Mouse (Mus musculus) olfactory bulb, adult 2 months (tissue): Measurements from ENCODE around the gene Tfdp2. TPM values are rescaled to one million over a fixed set of nuclear protein-coding genes. Genes with fewer than 3 reads are reported as not detected.

Experiments used
- H3K27ac ChIP-seq: fragments of 200-500 bp; 2 replicates; pipeline ENCODE4 v1.5.1; 2012; ENCODE audit warnings: low read depth, low read length; ENCODE audit not compliant: insufficient read depth
- H3K4me1 ChIP-seq: fragments of 200-500 bp; 2 replicates; pipeline ENCODE4 v1.6.1; 2012; ENCODE audit warnings: low read length; ENCODE audit not compliant: control insufficient read depth, insufficient read depth
- H3K4me3 ChIP-seq: fragments of 200-500 bp; 2 replicates; pipeline ENCODE4 v1.5.1; 2012; ENCODE audit warnings: mild to moderate bottlenecking, low read depth, low read length, moderate library complexity; ENCODE audit not compliant: insufficient read depth
- CTCF ChIP-seq: fragments of 200-500 bp; IDR thresholded peaks from 2 replicates; pipeline ENCODE4 v1.5.1; 2012; ENCODE audit warnings: low read depth, mild to moderate bottlenecking, low read length, moderate library complexity; ENCODE audit not compliant: insufficient read depth
- POLR2A ChIP-seq: fragments of 200-500 bp; IDR thresholded peaks from 2 replicates; pipeline ENCODE4 v1.6.1; 2012; ENCODE audit warnings: mild to moderate bottlenecking, low read depth, low read length, moderate library complexity; ENCODE audit not compliant: insufficient read depth
- WGBS: fragments of 180-500 bp; shearing (Covaris S2); methylation state at CpG from one replicate; pipeline ENCODE4 v1.1.7; 2018; 5-methylcytosine and 5-hydroxymethylcytosine counted together
- polyA plus RNA-seq: library from polyadenylated mRNA; stranded (reverse); fragments of >200 nt; gene quantifications from 2 replicates; pipeline ENCODE4 v1.2.4, GENCODE M21; 2012; ENCODE audit warnings: low replicate concordance; ENCODE audit not compliant: missing spikeins, insufficient read depth, insufficient read length

Gene Tfdp2
- polyA plus RNA-seq, 1 experiment = not detected

DNA sequence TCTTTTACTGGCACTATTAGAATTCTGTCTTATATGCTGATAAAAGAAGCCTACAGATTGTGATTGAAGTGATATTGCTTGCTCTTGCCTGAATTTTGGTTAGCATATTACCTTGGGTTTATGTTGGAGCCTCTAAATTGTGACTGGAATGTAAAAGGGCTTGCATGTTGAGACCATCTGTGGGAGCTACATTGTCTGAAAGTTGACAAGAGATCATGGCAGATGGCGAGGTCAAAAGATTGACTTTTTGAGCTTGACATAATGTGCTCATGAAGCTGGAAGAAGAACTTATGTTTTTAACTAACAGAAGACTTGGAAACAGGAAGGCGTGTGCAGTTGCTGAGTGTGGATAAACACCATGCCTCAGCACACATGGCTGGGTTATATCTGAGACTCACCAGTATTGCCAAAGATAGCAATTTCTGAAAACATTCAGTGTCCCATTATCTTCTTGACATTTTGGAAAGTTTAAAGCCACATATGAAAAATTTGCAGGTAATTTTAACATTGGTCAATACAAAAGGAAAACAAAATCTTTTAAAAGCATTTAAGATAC lies 23.1 kb downstream of the Tfdp2 start:
- WGBS = 79% methylated on average over 2 of the region's 2 CpGs
- no peak overlapping the region for H3K27ac ChIP-seq
- H3K4me3 ChIP-seq = no peak overlapping the region
- TF ChIP-seq POLR2A (no peak), CTCF (no peak)
- H3K4me1 ChIP-seq = no peaks in the 10 kb centered on the region

DNA sequence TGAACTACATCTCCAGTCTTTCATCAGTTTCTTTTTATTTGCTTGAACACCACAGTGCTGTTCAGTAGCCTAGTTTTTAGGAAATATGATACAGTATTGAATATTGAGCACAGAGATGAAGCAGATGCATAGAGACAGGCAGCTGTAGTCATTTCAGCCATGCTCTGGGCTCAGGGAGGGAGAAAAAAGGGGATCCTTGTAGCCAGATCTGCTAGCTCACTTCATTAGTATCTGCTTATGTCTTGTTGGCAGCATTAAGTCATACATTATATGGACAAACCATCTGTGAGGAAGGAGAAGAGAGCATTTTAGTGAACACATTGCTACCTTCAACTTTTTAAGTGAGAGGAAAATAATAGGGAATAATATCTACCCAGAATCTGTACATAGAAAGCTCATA lies 24.3 kb downstream of the Tfdp2 start:
- Histone ChIP-seq H3K4me1 (no peaks in the 10 kb centered on the region), H3K4me3 (no peak overlapping the region), H3K27ac (no peak overlapping the region)
- TF ChIP-seq CTCF (no peak), POLR2A (no peak)

- 44% methylated on average over 2 of the region's 2 CpGs for WGBS
- TF ChIP-seq CTCF (no peak), POLR2A (no peak)
- no peak overlapping the region for H3K27ac ChIP-seq
- no peaks in the 10 kb centered on the region for H3K4me1 ChIP-seq
- no peak overlapping the region for H3K4me3 ChIP-seq
Measured at GRCm38 (mm10) chr9:96223302-96223701, 27.2 kb downstream of the Tfdp2 start.

DNA sequence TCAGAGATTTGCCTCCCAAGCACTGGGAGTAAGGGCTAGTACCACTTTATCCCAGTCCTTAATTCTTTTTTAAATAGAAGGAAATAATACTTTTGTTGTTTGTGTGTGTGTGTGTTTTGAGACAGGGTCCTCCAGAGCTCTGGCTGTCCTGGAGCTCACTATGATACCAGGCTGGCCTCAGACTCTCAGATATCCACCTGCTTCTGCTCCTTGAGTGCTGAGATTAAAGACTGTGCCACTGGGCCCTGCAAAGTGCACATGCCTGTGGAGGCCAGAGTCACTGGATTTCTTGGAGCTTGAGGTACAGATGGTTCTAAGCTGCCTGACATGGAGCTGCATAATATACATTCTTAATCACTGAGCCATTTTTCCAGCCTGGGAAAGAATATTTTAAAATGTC lies 32.2 kb downstream of the Tfdp2 start:
- no peak for TF ChIP-seq POLR2A
- TF ChIP-seq CTCF = no peak
- no peak overlapping the region for H3K4me3 ChIP-seq
- H3K4me1 ChIP-seq = no peaks in the 10 kb centered on the region
- H3K27ac ChIP-seq = no peak overlapping the region

- Histone ChIP-seq H3K4me3 (no peak overlapping the region), H3K4me1 (no peaks in the 10 kb centered on the region), H3K27ac (no peak overlapping the region)
- WGBS = 55% methylated on average over 2 of the region's 2 CpGs
- TF ChIP-seq CTCF (no peak), POLR2A (no peak)
Measured at GRCm38 (mm10) chr9:96230271-96230670, 34.2 kb downstream of the Tfdp2 start.

DNA sequence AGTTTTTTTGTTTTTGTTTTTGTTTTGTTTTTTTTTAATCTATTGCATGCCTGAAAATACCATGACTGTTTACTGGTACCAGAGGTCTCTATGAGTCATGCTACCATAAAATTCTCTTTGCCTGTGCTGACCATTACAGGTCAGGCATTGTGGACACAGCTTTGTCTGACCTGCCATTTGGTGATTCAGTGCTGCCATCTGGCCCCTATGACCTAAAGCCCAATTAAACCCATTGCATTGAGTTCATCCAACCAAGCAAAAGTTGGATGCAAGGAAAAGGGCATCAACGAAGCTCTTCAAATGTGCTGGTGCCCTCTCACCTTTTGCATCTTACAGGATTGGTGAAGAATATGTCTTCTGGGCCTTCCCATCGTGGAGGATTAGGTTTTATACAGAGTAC lies 39.4 kb downstream of the Tfdp2 start:
- no peaks in the 10 kb centered on the region for H3K4me1 ChIP-seq
- H3K27ac ChIP-seq = no peak overlapping the region
- TF ChIP-seq CTCF = no peak
- no peak for TF ChIP-seq POLR2A
- no peak overlapping the region for H3K4me3 ChIP-seq
- 69% methylated on average over 2 of the region's 2 CpGs for WGBS

GRCm38 (mm10) chr9:96237391-96237790 lies 41.3 kb downstream of the Tfdp2 start:
- WGBS = 93% methylated on average over 1 of the region's 1 CpGs
- no peak overlapping the region for H3K27ac ChIP-seq
- H3K4me1 ChIP-seq = no peaks in the 10 kb centered on the region; the same call in 1 of the 2 replicates
- no peak overlapping the region for H3K4me3 ChIP-seq
- TF ChIP-seq POLR2A (no peak), CTCF (no peak)

DNA sequence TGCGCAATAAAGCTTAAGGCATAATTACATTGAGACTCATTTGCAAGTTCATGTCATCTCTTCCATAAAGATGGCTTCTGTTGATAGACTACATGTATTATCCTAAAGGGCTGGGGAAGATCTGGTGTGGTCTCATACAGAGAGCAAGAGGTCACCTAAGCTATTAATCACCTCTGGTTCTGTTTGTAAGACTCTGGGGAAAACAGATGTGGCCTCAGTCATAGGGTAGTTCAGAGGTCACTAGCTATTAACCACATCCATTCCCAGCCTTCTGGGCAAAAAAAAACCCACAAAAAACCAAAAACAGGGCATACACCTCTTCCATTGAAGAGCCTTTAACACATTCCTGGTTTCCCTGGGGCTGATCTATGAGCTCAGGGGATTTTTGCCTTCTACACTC lies 42.2 kb downstream of the Tfdp2 start:
- Histone ChIP-seq H3K27ac (no peak overlapping the region), H3K4me3 (no peak overlapping the region), H3K4me1 (no peaks in the 10 kb centered on the region; the same call in 1 of the 2 replicates)
- WGBS = 62% methylated on average over 1 of the region's 1 CpGs
- TF ChIP-seq CTCF (no peak), POLR2A (no peak)

GRCm38 (mm10) chr9:96241134-96242097 lies 45.3 kb downstream of the Tfdp2 start:
- no peak for TF ChIP-seq CTCF
- no peak for TF ChIP-seq POLR2A
- WGBS = 86% methylated on average over 10 of the region's 10 CpGs

More at GRCm38 (mm10) chr9:96241134-96242097, 45.3 kb downstream of the Tfdp2 start:
- no peak overlapping the region for H3K27ac ChIP-seq
- no peak overlapping the region for H3K4me3 ChIP-seq
- no peaks in the 10 kb centered on the region; the same call in 1 of the 2 replicates for H3K4me1 ChIP-seq
